Mouse (Mus musculus) effector memory CD4-positive, alpha-beta T cell, adult 5 months (primary cell): Measurements from ENCODE around the gene Olfr312. TPM values are rescaled to one million over a fixed set of nuclear protein-coding genes. Genes with fewer than 3 reads are reported as not detected.

ENCODE experiments used
- polyA plus RNA-seq: library from polyadenylated mRNA; unstranded; fragments of 100-300 nt; shearing (Covaris generic); gene quantifications from one replicate; pipeline ENCODE4 v1.2.1, GENCODE M21; 2017

Gene Olfr312
- polyA plus RNA-seq: 0.12 TPM

DNA sequence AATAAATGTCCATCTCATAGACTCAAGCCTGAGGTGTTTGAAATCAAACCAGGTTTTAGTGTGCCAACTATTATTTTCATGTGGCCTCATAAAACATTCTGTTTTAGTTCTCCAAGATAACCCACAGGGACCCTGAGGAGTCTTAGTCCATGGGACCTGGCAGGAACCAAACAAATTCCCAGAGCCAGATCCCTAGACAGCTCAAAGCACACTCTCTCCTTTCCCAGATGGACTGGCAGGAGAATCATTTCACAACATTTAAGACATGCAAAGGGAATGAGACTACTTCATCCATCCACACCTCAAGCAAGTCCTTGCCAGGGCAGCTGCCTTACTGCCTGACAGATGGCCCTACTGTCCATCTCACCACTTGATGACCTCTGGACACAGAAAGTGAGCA is at the start of gene Olfr312:
Gene Olfr312, plus strand, starts transcription at position 301 of the 400 bp plus-strand sequence.

DNA sequence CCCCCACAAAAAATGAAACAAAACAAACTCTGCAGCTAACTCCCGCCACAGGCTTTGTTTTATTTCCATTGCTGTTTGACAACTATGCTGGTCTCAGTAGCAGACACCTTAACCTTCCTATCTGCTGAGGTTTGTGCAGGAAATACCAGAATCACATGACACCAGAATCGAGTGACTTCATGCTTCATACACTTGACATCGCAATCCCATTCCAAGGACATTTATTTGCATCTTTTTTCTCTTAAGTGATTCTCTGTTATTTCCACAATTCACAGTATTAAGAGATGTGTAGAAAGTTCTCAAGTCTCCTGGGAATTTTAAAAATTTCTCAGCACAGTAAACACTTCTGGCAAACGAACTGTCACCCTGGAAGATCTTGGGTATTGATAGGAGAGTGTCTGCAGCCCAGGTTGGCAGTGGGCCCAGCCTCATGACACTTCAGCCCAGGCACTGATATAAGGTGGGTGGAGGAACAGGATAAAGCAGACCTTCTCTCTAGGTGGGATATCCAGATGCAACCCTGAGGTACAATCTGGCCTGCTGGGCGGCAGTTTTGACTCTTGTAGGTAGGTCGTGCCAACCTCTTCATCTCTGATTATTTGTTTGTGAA is 46.5 kb upstream of the Olfr312 start, which contains the start of gene Olfr314:
Gene Olfr314, plus strand, starts transcription at position 473 of the 610 bp plus-strand sequence.

DNA sequence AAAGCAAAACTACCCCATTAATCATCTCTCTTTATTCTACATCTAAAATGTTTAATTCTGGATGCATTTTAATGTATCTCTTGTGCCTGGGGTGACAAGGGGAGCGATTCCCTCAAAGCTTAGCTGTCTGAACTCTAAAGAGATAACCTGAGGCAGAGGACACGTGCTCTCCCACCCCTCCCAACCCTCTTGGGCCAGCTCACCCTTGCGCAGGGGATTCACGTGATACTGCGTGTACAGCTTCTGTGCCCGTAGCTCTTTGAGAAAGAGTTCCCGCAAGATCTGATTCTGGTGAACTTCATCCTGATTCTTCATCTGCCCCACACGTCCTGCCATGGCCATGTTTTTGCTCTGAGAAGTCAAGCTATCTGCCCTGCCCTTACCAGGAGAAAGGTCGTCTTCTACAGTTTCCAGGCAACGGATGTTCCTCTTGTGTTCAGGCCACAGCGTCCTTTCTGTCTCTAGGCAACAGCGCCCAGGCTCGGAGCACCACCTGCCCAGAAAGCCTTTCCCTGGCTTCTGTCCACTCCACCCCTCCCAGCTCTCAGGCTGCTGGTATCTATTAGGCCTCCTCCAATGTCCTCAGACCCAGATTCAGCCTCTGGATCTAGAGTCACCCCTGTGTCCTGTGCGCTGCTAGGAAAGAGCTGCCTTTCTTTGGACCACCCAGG is 27.3 kb upstream of the Olfr312 start, which contains the start of gene Fam183b:
Gene Fam183b, minus strand, starts transcription at position 403 of the 671 bp plus-strand sequence.

DNA sequence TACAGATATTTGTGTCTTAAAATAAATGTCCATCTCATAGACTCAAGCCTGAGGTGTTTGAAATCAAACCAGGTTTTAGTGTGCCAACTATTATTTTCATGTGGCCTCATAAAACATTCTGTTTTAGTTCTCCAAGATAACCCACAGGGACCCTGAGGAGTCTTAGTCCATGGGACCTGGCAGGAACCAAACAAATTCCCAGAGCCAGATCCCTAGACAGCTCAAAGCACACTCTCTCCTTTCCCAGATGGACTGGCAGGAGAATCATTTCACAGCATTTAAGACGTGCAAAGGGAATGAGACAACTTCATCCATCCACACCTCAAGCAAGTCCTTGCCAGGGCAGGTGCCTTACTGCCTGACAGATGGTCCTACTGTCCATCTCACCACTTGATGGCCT is 14.3 kb upstream of the Olfr312 start, which contains the start of gene Olfr313:
Gene Olfr313, plus strand, starts transcription at position 301 of the 400 bp plus-strand sequence.

DNA sequence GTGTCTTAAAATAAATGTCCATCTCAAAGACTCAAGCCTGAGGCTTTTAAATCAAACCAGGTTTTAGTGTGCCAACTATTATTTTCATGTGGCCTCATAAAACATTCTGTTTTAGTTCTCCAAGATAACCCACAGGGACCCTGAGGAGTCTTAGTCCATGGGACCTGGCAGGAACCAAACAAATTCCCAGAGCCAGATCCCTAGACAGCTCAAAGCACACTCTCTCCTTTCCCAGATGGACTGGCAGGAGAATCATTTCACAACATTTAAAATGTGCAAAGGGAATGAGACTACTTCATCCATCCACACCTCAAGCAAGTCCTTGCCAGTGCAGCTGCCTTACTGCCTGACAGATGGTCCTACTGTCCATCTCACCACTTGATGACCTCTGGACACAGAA is 9.9 kb downstream of the Olfr312 start, which contains the start of gene Olfr311:
Gene Olfr311, plus strand, starts transcription at position 301 of the 400 bp plus-strand sequence.

DNA sequence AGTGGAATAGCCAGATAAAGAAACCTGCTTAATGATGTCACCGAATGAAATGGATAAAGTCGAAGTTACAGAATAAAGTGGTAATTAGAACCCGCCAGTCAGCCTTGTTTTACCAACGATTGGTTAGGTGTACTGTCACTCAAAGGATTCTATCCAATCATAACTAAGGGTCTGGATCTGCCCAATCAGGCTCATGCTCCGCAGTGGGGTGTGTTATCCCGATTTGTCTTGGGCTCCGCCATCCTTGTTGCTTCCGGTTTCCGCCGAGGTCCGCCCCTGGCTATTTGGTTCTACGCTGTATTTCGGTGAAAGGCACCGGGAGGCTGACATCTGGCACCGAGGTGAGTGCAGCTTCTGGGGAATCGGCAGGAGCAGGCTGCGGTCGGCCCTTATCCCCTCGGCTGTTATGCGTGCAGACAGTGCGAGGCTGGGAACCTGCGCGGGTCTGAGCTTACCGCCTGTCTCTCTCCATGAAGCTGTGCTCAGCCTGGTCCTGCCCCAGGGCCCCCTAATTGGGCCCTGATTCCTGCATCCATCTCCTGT is 18.0 kb downstream of the Olfr312 start, which contains the start of gene Gm12258:
Gene Gm12258, plus strand, starts transcription at position 240 of the 543 bp plus-strand sequence.

DNA sequence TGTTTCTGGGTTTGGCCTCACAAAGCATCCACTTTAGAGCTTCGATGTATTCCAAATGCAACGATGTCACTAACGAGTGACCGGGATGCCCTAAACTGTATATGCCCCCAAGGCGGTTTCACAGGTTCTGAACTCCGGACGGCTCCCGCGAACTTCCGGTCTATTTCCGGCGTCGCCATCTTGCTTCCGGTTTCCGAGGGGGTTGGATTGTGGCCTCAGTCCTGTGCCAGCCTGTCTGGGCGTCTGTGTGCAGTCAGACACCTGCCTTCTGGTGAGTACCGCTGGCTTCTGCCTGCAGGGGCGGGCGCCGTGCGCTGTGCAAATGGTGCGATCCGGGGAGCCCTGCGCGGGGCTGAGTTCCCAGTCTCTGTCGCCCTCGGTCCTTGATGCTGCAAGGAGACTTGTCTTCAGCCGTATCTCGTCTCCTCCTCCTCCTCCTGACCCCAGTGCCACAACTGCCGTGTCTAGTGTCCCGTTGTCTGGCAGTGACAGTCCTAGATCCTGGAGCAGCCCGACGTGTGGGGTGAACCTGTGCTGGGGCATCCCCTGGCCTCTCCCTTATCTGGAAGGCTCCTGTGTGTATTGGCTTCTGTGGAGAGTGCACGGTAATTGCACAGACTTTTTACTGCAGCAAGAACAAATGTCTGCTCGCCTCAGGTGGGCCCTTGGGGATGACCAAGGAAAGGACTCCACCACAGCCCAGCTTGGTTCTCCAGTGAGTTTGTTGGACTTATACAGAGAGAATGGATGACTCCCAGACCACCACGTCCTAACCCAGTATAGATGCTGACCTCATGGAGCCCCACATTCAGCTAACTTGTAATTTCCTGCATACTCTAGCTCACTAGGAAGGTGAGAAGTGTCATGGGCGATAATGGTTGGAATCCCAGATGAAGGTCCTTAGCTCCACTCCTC is 38.3 kb downstream of the Olfr312 start, which contains the start of gene 2810021J22Rik:
Gene 2810021J22Rik, plus strand, starts transcription at position 178 of the 915 bp plus-strand sequence.

Other genes with a start within 250 kb of the Olfr312 start
- gene Olfr324, start 234.1 kb upstream of the Olfr312 start, polyA plus RNA-seq: not detected
- gene 2210407C18Rik, start 213.2 kb upstream of the Olfr312 start, polyA plus RNA-seq: not detected
- not detected for gene Olfr323, start 198.7 kb upstream of the Olfr312 start, polyA plus RNA-seq
- gene Trim58, start 188.8 kb upstream of the Olfr312 start, polyA plus RNA-seq: not detected
- gene Olfr322, start 170.5 kb upstream of the Olfr312 start, polyA plus RNA-seq: not detected
- gene Olfr320, start 148.1 kb upstream of the Olfr312 start, polyA plus RNA-seq: not detected
- not detected for gene Olfr319, start 130.1 kb upstream of the Olfr312 start, polyA plus RNA-seq
- gene Olfr318, start 105.2 kb upstream of the Olfr312 start, polyA plus RNA-seq: not detected
- not detected for gene Olfr317, start 90.0 kb upstream of the Olfr312 start, polyA plus RNA-seq
- gene Olfr316, start 76.5 kb upstream of the Olfr312 start, polyA plus RNA-seq: not detected
- not detected for gene Olfr315, start 56.0 kb upstream of the Olfr312 start, polyA plus RNA-seq
- gene Olfr314, start 46.3 kb upstream of the Olfr312 start, polyA plus RNA-seq: not detected
- not detected for gene Fam183b, start 27.3 kb upstream of the Olfr312 start, polyA plus RNA-seq
- not detected for gene Olfr313, start 14.2 kb upstream of the Olfr312 start, polyA plus RNA-seq
- gene Olfr311, start 10.0 kb downstream of the Olfr312 start, polyA plus RNA-seq: not detected
- gene Gm12258, start 17.9 kb downstream of the Olfr312 start, polyA plus RNA-seq: 1.7 TPM
- 3.0 TPM for gene 2810021J22Rik, start 38.0 kb downstream of the Olfr312 start, polyA plus RNA-seq
- 3.0 TPM for gene Zfp39, start 75.0 kb downstream of the Olfr312 start, polyA plus RNA-seq
- not detected for gene Btnl10, start 88.7 kb downstream of the Olfr312 start, polyA plus RNA-seq
- 199 TPM for gene Rnf187, start 109.7 kb downstream of the Olfr312 start, polyA plus RNA-seq
- 13.5 TPM for gene Hist3h2ba, start 119.7 kb downstream of the Olfr312 start, polyA plus RNA-seq
- gene Hist3h2a, start 125.4 kb downstream of the Olfr312 start, polyA plus RNA-seq: 23.4 TPM
- gene Trim17, start 125.4 kb downstream of the Olfr312 start, polyA plus RNA-seq: 0.30 TPM
- 35.4 TPM for gene Trim11, start 148.9 kb downstream of the Olfr312 start, polyA plus RNA-seq